Mouse (Mus musculus): ENCODE measurements around the gene Ddx55. TPM values are rescaled to one million over a fixed set of nuclear protein-coding genes. Genes with fewer than 3 reads are reported as not detected.
"Not testable (repeated sequence)": the region's sequence is repeated elsewhere in the genome, so short reads cannot be mapped to it uniquely, and the experiment has no call there.

Gene Ddx55
- polyA plus RNA-seq, 1 experiment from 2014 or later = 30.5 TPM

DNA sequence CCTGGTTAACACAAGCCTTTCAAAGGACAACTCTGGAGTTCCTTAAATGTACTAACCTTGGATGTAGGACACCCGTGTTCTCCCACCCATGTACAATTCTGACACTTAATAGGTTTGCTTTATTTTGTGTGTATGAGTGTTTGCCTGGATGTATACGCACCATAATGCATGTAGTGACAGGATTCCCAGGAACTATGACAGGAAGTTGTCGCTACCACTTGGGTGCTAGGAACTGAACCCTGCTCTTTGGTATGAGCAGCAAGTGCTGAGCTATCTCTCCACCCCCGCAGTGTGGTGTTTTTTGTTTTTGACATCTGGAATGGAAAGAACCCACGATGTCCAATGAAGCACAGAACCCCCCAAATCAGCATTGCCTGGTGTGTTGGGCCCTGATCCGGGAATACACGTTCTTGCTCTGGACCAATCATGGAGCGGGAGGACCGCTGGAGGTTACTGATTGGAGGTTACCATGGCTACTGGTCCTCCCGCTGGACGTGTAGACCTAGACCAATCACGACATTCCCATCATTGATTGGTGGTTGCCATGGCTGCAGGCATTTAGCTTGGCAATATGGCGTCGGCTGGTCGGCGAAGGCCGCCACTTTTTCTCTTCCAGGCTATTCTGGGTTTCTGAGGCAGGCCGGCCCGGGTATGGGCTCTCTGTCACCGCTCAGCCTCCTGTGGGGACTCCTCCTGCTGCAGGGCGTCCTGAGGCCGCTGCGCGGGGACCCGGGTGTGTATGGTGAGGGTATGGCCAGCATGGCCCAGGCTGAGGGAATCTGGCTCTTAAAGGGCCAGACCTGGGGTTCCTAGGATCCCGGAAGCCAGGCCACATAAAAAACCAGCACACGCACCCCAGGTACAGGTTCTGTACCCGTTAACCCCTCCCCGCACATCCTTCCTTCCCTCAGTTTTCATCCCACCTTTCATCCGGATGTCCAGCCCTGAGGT lies 45.8 kb downstream of the Ddx55 start:
- H3K36me3 ChIP-seq (ENCODE audit: control insufficient read depth, insufficient read depth) = peaks cover 9% of the 10 kb centered on the region
- H3K4me2 ChIP-seq (ENCODE audit: low read length) = peak overlapping the region; percentile 85
- WGBS = 5% methylated on average over 30 of the region's 30 CpGs

GRCm38 (mm10) chr5:124599726-124600125 lies 47.1 kb downstream of the Ddx55 start:
- H3K27me3 ChIP-seq (replicated peaks; ENCODE audit: control insufficient read depth, insufficient read depth, low read length); H3K4me3 ChIP-seq (replicated peaks; ENCODE audit: low read length); H3K9ac ChIP-seq (replicated peaks; ENCODE audit: low read depth, low read length); H3K4me2 ChIP-seq (ENCODE audit: low read length); H3K36me3 ChIP-seq (ENCODE audit: control insufficient read depth, insufficient read depth); ATAC-seq; H3K27ac ChIP-seq (ENCODE audit: low read length); H3K9me3 ChIP-seq (ENCODE audit: control insufficient read depth, low read length): not testable (repeated sequence)
- peaks cover 11% of the 10 kb centered on the region for H3K4me1 ChIP-seq (replicated peaks; ENCODE audit: control insufficient read depth, insufficient read depth, low read length)
- 58% methylated on average over 8 of the region's 8 CpGs for WGBS

More for the DNA sequence above, 45.8 kb downstream of the Ddx55 start:
- Histone ChIP-seq H3K27ac (ENCODE audit: low read length) (no peak overlapping the region), H3K4me1 (replicated peaks; ENCODE audit: control insufficient read depth, insufficient read depth, low read length) (peaks cover 11% of the 10 kb centered on the region), H3K4me3 (replicated peaks; ENCODE audit: low read length) (peak overlapping the region; percentile 94), H3K27me3 (replicated peaks; ENCODE audit: control insufficient read depth, insufficient read depth, low read length) (no peaks in the 10 kb centered on the region), H3K9ac (replicated peaks; ENCODE audit: low read depth, low read length) (peak overlapping the region; percentile 81), H3K9me3 (ENCODE audit: control insufficient read depth, low read length) (no peaks in the 10 kb centered on the region)
- peak; percentile 100 for ATAC-seq

DNA sequence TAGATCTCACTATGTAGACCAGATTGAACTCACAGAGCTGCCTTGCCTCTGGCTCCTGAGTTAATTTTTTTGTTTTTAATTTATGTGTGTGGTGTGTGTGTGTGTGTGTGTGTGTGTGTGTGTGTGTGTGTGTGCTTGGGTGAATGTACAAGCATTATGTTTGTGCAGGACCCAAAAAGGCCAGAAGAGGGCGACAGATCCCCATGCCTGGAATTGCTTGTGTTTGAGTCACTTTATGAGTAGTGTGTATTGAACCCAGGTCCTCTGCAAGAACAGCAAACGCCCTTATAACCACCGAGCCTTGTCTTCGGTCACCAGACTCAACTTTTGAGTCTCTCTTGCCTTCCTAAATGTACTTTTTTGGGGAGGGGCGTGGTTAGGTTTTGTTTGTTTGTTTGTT lies 49.7 kb downstream of the Ddx55 start:
- Histone ChIP-seq H3K27me3 (replicated peaks; ENCODE audit: control insufficient read depth, insufficient read depth, low read length) (no peaks in the 10 kb centered on the region), H3K9me3 (ENCODE audit: control insufficient read depth, low read length) (no peaks in the 10 kb centered on the region), H3K9ac (replicated peaks; ENCODE audit: low read depth, low read length) (no peak overlapping the region), H3K36me3 (ENCODE audit: control insufficient read depth, insufficient read depth) (no peaks in the 10 kb centered on the region; the same call in 1 of the 2 replicates), H3K27ac (ENCODE audit: low read length) (no peak overlapping the region), H3K4me1 (replicated peaks; ENCODE audit: control insufficient read depth, insufficient read depth, low read length) (peaks cover 11% of the 10 kb centered on the region), H3K4me2 (ENCODE audit: low read length) (no peak overlapping the region), H3K4me3 (replicated peaks; ENCODE audit: low read length) (no peak overlapping the region)
- ATAC-seq = no peak
- WGBS = 71% methylated on average over 5 of the region's 5 CpGs

DNA sequence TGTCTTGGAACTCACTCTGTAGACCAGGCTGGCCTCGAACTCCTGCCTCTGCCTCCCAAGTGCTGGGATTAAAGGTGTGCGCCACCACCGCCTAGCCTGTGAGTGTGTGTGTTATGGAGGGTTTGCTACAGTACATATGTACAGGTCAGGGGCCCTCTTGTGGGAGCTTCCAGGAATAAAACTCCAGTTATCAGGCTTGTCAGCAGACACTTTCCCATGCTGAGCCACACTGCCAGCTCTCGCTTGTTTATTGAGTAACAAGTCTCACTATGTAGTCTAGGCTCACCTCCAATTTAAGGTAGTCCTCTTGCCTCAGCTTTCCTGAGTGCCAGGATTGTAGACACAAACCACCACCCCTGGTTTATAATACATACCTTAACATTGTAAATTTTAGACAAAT lies 51.6 kb downstream of the Ddx55 start:
- H3K4me3 ChIP-seq (replicated peaks; ENCODE audit: low read length) = no peak overlapping the region
- H3K27me3 ChIP-seq (replicated peaks; ENCODE audit: control insufficient read depth, insufficient read depth, low read length) = no peaks in the 10 kb centered on the region
- H3K4me2 ChIP-seq (ENCODE audit: low read length) = no peak overlapping the region
- no peak for ATAC-seq
- no peaks in the 10 kb centered on the region for H3K9me3 ChIP-seq (ENCODE audit: control insufficient read depth, low read length)
- 90% methylated on average over 4 of the region's 4 CpGs for WGBS
- H3K36me3 ChIP-seq (ENCODE audit: control insufficient read depth, insufficient read depth) = no peaks in the 10 kb centered on the region; the same call in 1 of the 2 replicates
- H3K9ac ChIP-seq (replicated peaks; ENCODE audit: low read depth, low read length) = no peak overlapping the region
- H3K4me1 ChIP-seq (replicated peaks; ENCODE audit: control insufficient read depth, insufficient read depth, low read length) = peaks cover 3% of the 10 kb centered on the region
- H3K27ac ChIP-seq (ENCODE audit: low read length) = no peak overlapping the region

DNA sequence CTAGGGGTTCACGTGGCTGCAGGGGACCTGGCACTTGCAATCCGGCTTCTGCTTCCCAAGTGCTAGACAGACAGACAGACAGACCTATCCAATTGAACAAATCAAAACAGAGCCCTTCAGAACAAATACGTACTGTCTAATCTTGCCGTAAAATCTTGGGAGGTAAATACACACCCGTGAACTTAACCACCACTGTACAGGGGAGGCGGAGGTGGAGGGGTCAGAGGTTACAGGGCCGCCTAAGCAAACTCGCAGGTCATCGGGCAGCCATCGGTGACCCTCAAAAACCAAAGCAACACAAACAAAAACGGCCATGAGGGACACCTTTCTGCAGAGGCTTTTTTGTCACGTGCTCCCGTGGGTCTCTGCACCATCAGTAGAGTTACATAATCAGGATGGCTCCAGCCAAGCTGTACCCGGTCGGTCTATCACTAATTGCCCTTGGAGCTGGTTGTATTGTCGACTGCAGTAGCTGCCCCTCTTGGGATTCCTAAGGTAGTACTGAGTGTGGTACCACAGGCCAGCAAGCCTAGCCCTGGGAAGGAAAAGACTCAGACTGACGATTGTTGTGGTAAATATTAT lies 52.5 kb downstream of the Ddx55 start:
- Histone ChIP-seq H3K4me2 (ENCODE audit: low read length) (no peak overlapping the region), H3K36me3 (ENCODE audit: control insufficient read depth, insufficient read depth) (no peaks in the 10 kb centered on the region; the same call in 1 of the 2 replicates), H3K9ac (replicated peaks; ENCODE audit: low read depth, low read length) (no peak overlapping the region), H3K4me1 (replicated peaks; ENCODE audit: control insufficient read depth, insufficient read depth, low read length) (no peaks in the 10 kb centered on the region), H3K27ac (ENCODE audit: low read length) (no peak overlapping the region), H3K27me3 (replicated peaks; ENCODE audit: control insufficient read depth, insufficient read depth, low read length) (no peaks in the 10 kb centered on the region), H3K4me3 (replicated peaks; ENCODE audit: low read length) (no peak overlapping the region), H3K9me3 (ENCODE audit: control insufficient read depth, low read length) (no peaks in the 10 kb centered on the region)
- 89% methylated on average over 17 of the region's 17 CpGs for WGBS
- ATAC-seq = no peak

DNA sequence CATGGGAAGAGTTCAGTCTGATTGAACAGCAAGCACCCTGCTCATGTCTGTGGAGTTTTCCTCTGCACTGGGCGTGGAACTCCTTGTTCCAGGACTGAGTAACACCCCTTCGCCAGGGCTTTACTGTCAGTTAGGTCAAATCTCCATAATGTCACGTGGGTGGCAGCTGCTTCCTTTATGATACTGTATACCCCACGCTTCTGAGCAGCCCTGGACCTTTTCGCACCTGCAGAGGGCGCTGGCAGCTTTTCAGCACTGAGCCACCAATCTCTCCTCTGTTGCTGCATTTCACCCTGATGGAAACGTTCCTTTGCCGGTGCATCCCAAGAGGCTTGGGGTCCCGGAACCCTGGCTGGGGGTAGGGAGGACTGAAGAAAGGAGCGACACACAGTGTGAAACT lies 58.3 kb downstream of the Ddx55 start:
- H3K4me3 ChIP-seq (replicated peaks; ENCODE audit: low read length) = no peak overlapping the region
- no peaks in the 10 kb centered on the region for H3K9me3 ChIP-seq (ENCODE audit: control insufficient read depth, low read length)
- no peak overlapping the region for H3K4me2 ChIP-seq (ENCODE audit: low read length)
- 78% methylated on average over 10 of the region's 10 CpGs for WGBS
- H3K36me3 ChIP-seq (ENCODE audit: control insufficient read depth, insufficient read depth) = no peaks in the 10 kb centered on the region
- H3K27me3 ChIP-seq (replicated peaks; ENCODE audit: control insufficient read depth, insufficient read depth, low read length) = no peaks in the 10 kb centered on the region
- H3K9ac ChIP-seq (replicated peaks; ENCODE audit: low read depth, low read length) = no peak overlapping the region
- H3K4me1 ChIP-seq (replicated peaks; ENCODE audit: control insufficient read depth, insufficient read depth, low read length) = no peaks in the 10 kb centered on the region
- no peak for ATAC-seq
- no peak overlapping the region for H3K27ac ChIP-seq (ENCODE audit: low read length)

DNA sequence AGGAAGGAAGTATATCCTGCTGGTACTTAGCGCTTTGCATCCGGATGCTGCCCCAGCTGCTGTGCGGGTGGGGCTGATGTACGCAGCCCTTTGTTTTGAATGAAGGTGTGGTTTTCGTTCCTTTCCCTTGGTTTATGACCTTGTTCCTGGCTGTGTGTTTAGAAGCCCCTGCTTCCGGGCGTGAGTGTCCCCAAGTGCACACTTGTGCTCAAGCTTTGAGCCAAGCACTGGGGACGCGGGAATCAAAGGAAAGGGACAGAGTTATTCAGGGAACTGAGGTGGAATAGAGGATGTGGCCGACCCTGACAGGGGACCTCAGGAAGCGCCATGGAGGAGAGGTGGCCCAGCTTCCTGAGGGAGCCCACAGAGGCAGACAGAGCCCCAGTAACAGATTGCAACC lies 62.0 kb downstream of the Ddx55 start:
- ATAC-seq = no peak
- Histone ChIP-seq H3K36me3 (ENCODE audit: control insufficient read depth, insufficient read depth) (0 out of 2 replicates have a peak, but pooled peaks cover 2% of the 10 kb centered on the region), H3K9me3 (ENCODE audit: control insufficient read depth, low read length) (no peaks in the 10 kb centered on the region)

DNA sequence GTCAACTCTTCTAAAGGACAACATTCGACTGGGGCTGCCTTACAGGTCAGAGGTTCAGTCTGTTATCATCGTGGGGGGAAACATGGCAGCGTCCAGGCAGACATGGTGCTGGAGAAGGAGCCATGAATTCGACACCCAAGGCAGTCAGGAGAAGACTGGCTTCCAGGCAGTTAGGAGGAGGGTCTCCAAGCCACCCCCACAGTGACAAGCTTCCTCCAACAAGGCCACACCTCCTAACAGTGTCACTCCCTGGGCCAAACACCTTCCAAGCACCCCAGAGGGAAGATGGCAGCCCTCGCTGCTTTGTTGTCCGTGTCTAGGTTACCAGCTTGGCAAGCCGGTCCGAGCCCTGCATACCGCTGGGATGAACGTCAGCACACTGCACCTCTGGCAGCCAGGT lies 66.0 kb downstream of the Ddx55 start:
- no peak for ATAC-seq
- Histone ChIP-seq H3K9ac (replicated peaks; ENCODE audit: low read depth, low read length) (no peak overlapping the region), H3K4me2 (ENCODE audit: low read length) (no peak overlapping the region), H3K27ac (ENCODE audit: low read length) (no peak overlapping the region), H3K4me3 (replicated peaks; ENCODE audit: low read length) (no peak overlapping the region), H3K4me1 (replicated peaks; ENCODE audit: control insufficient read depth, insufficient read depth, low read length) (no peaks in the 10 kb centered on the region), H3K27me3 (replicated peaks; ENCODE audit: control insufficient read depth, insufficient read depth, low read length) (no peaks in the 10 kb centered on the region), H3K36me3 (ENCODE audit: control insufficient read depth, insufficient read depth) (0 out of 2 replicates have a peak, but pooled peaks cover 2% of the 10 kb centered on the region), H3K9me3 (ENCODE audit: control insufficient read depth, low read length) (no peaks in the 10 kb centered on the region)
- 87% methylated on average over 10 of the region's 10 CpGs for WGBS

More for the DNA sequence above, 62.0 kb downstream of the Ddx55 start:
- Histone ChIP-seq H3K4me3 (replicated peaks; ENCODE audit: low read length) (no peak overlapping the region), H3K4me2 (ENCODE audit: low read length) (no peak overlapping the region), H3K9ac (replicated peaks; ENCODE audit: low read depth, low read length) (no peak overlapping the region), H3K27ac (ENCODE audit: low read length) (no peak overlapping the region), H3K27me3 (replicated peaks; ENCODE audit: control insufficient read depth, insufficient read depth, low read length) (no peaks in the 10 kb centered on the region), H3K4me1 (replicated peaks; ENCODE audit: control insufficient read depth, insufficient read depth, low read length) (no peaks in the 10 kb centered on the region)
- 91% methylated on average over 11 of the region's 11 CpGs for WGBS

Measured in forebrain, embryonic 16.5 days (tissue).